Mouse (Mus musculus) neural tube, embryonic 10.5 days (tissue): ENCODE results near the gene Kcnd3.

Experiments used
- DNase-seq: peaks from one replicate; pipeline ENCODE4 v3.0.0-alpha.2; 2017; ENCODE audit warnings: low spot score; ENCODE audit errors: extremely low spot score

Gene Kcnd3

DNA sequence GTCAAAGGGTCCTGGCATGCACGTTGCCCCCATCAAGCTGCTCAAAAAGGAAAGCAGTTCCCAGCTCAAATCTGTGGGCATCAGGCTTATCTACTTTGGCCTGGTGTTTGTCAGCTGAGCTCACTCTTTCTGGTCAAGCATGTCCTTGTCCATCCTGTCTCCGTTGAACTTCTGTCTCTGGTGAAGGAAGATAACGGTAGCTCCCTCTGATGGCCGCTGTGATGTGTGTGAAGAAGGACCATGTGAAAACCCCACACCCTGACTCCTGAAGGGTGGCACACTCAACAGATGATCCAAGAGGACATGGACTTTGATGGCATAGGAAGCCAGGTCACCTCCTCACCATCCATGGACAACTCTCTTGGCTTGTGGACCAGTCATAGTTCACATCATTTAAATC, 266.6 kb downstream of the Kcnd3 start:
- no peak for DNase-seq

DNA sequence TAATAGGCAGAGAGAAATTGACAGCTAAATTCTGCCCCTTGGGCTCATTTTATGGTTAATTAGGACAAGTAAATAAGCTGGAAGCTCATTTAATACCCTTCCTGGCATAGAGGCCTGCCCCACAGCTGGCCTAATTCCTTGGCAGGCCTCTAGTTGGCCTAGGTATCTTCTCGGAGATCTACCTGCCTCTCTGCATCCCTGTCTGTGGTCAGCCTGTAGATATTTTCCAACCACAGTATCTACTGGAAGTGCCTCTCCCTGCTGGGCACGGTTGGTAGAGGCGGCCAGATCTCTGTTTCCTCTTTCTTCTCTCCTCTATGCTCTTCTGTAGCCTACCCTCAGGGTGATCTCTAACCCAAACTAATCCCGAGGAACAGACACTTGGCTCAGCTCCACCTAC, 267.8 kb downstream of the Kcnd3 start:
- no peak for DNase-seq

DNA sequence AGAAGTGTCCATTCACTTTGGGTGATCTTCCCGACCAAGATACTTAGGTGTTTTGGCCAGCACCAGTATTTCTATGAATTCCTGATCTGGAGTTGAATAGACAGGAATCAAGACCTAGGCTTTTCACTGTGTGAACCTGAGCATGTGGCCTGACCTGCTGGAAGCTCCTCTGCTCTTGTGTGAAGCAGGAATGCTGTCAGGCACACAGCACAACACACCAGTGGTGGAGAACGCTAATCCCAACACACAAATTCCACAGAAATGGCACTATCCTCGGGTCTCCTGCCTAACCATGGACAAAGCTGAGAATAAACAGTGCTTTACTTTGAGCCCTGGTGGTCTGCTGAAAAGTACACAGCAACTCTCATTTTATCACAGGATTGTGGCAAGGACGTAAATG, 268.4 kb downstream of the Kcnd3 start:
- no peak for DNase-seq

DNA sequence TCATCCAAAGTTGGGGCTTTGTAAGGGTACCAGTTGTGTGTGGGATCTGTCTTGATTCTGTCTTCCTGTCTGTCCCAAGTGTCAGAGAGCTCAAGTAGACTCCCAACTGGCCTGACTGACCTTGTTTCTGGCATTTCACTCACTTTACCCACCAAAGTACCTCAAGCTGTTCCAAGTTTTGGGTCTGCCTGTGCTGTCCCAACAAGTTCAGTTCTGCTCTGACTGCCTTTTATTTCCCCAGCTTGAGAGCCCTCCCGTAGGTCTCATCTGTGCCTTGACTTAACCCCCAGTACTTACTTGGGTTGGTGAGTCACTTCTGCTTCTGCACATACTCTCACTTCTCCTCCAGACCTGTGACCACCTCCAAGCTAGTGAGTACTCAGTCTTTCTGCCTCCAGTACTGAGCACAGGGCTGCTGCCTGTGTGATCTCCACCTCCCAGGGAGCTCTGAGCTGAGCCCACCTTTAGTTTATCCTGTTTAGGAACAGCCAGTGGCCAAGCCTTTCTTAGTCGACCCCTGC, 269.6 kb downstream of the Kcnd3 start:
- DNase-seq, result no peak

DNA sequence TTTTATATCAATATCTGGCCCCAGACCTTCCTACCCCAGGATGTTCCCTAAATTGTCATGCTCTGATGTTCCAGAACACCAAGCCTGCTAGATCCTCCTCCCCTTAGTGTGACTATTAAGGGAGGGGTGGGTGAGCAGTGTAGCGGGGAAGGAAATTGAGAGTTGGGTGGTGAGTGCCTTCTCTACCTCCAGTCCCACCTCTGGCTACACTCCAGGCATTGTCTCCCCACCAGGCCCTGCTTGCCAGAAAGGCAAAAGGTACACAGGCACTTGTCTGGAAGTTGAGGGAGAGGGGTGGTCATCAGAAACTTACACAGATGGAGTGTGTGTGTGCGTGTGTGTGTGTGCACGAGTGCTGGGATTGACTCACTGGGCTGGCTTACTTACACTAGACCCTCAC, 270.4 kb downstream of the Kcnd3 start:
- DNase-seq, result no peak
